Mouse (Mus musculus) megakaryocyte, embryonic 14.5 days (primary cell): ENCODE measurements around the gene Zmym5. TPM values are rescaled to one million over a fixed set of nuclear protein-coding genes. Genes with fewer than 3 reads are reported as not detected.
"Not testable (repeated sequence)": the region's sequence is repeated elsewhere in the genome, so short reads cannot be mapped to it uniquely, and the experiment has no call there.

Source experiments
- H3K27me3 ChIP-seq: replicated peaks from 2 replicates; pipeline ENCODE3; 2012; ENCODE audit warnings: inconsistent platforms
- H3K36me3 ChIP-seq: replicated peaks from 2 replicates; pipeline ENCODE3; 2012; ENCODE audit warnings: low read length, inconsistent platforms, mixed read lengths
- H3K4me1 ChIP-seq: 2 replicates; pipeline ENCODE4 v1.6.1; 2012; ENCODE audit warnings: inconsistent platforms
- H3K4me3 ChIP-seq: replicated peaks from 2 replicates; pipeline ENCODE3; 2012; ENCODE audit warnings: moderate library complexity, mild to moderate bottlenecking, inconsistent platforms
- H3K9me3 ChIP-seq: 2 replicates; pipeline ENCODE4 v1.6.1; 2012; ENCODE audit warnings: inconsistent platforms
- FLI1 ChIP-seq: IDR thresholded peaks from 2 replicates; pipeline ENCODE4 v1.6.1; 2012; ENCODE audit warnings: low read length, inconsistent platforms, mixed read lengths
- GATA1 ChIP-seq: IDR thresholded peaks from 3 replicates; pipeline ENCODE4 v1.6.1; 2012; ENCODE audit warnings: mixed read lengths, low read length, inconsistent platforms, borderline replicate concordance
- polyA plus RNA-seq: library from polyadenylated mRNA; stranded (reverse); fragments of >175 nt; gene quantifications from 2 replicates; pipeline ENCODE4 v1.2.3, GENCODE M21; 2012; ENCODE audit warnings: low replicate concordance; ENCODE audit not compliant: insufficient read depth

Gene Zmym5
- polyA plus RNA-seq: 0.67 and 1.5 TPM in 2 replicates

- not testable (repeated sequence) for H3K9me3 ChIP-seq, H3K27me3 ChIP-seq
- H3K4me1 ChIP-seq: peaks cover 33% of the 10 kb centered on the region
- H3K4me3 ChIP-seq: peak within 1 kb of the TSS; percentile 93
- H3K36me3 ChIP-seq: peaks cover 14% of the 10 kb centered on the region
Observed at GRCm38 (mm10) chr14:56811701-56812339, at the start of gene Zmym5. Gene Zmym5 (minus strand): TSS chr14:56811716.

DNA sequence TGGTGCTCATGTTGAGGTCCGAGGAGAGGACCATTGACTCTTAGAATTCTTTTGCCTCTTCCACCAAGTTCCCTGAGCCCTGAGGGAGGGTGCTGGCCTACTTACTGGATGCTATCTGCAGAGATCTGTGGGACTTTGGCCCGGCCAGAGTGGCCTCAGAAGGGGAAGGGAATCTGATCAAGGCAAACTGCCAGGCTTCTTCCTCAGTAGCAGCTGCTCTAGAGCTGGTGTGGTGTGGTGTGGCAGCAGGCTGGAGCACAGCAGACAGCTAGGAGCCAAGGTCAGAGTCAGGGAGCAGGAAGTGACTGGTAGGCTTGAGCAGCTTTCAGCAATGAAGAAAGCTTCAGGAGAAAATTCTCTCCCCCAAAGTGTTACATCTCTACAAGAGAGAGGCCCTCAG is 38.2 kb upstream of the Zmym5 start:
- peaks cover 2% of the 10 kb centered on the region for H3K27me3 ChIP-seq

DNA sequence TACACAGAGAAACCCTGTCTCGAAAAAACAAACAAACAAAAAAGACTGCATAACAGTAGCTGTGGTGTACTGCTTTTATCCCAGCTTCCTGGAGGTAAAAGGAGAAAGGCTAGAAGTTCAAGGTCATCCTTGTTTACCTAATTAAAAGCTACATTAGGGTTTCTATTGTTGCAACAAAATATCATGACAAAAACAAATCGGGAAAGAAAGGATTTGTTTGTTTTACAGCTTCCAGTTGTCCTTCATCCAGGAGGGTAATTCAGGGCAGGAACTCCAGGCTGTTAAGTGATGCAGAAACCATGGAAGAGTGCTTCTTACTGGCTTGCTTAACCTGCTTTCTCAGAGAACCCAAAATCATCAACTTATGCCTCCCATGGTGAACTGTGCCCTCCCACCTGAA is 36.8 kb upstream of the Zmym5 start:
- TF ChIP-seq FLI1 (no peak), GATA1 (no peak)
- Histone ChIP-seq H3K9me3 (peaks cover 21% of the 10 kb centered on the region), H3K27me3 (peaks cover 2% of the 10 kb centered on the region), H3K4me1 (peaks cover 11% of the 10 kb centered on the region), H3K36me3 (no peaks in the 10 kb centered on the region), H3K4me3 (no peak overlapping the region)

More for the DNA sequence above, 38.2 kb upstream of the Zmym5 start:
- Histone ChIP-seq H3K4me3 (no peak overlapping the region), H3K36me3 (no peaks in the 10 kb centered on the region), H3K4me1 (peaks cover 11% of the 10 kb centered on the region), H3K9me3 (peaks cover 35% of the 10 kb centered on the region)
- no peak for TF ChIP-seq FLI1
- TF ChIP-seq GATA1: no peak

DNA sequence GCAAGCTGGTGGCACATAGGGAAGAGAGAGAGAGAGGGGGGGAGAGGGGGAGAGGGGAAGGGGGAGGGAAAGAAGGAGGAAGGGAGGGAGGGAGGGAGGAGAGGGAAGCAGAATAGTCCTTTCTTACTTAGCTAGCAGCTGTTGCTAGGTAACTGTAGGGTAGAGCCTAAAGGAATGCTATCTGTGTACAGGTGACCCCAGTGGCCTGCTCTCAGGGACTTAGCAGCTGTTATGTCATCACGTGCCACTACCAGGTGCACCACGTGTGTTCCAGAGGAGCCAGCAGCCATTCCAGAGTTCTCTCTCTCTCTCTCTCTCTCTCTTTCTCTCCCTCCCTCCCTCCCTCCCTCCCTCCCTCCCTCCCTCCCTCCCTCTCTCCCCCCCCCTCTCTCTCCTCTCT is 33.0 kb upstream of the Zmym5 start:
- TF ChIP-seq FLI1 (no peak), GATA1 (no peak)
- no peaks in the 10 kb centered on the region for H3K36me3 ChIP-seq
- peaks cover 7% of the 10 kb centered on the region for H3K4me1 ChIP-seq
- H3K9me3 ChIP-seq: peaks cover 10% of the 10 kb centered on the region
- H3K4me3 ChIP-seq: no peak overlapping the region
- no peaks in the 10 kb centered on the region for H3K27me3 ChIP-seq

DNA sequence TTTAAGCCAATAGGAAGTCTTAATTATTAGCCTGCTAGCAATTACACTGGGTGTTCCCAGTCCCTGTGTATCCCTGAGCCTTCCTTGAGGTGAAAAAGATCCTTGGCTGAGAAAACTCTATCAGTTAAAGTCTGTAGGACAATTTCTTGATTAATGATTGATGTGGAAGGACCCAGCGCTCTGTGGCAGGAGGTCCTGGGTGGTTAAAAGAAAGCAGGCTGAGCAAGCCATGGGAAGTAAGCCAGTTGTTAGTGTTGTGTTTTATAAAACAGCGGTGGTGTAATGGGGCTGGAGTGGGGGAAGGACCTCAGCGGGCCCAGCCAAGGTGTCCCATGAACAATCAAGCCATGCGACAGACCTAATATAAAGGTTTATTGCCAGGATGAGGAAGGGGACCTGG is 32.5 kb upstream of the Zmym5 start:
- no peaks in the 10 kb centered on the region for H3K36me3 ChIP-seq
- H3K4me3 ChIP-seq: no peak overlapping the region
- no peak for TF ChIP-seq GATA1
- no peak for TF ChIP-seq FLI1
- H3K4me1 ChIP-seq: peaks cover 7% of the 10 kb centered on the region
- H3K27me3 ChIP-seq: no peaks in the 10 kb centered on the region
- peaks cover 10% of the 10 kb centered on the region for H3K9me3 ChIP-seq

GRCm38 (mm10) chr14:56834576-56834975 is 23.1 kb upstream of the Zmym5 start:
- peaks cover 39% of the 10 kb centered on the region for H3K9me3 ChIP-seq
- H3K4me3 ChIP-seq, H3K36me3 ChIP-seq, H3K4me1 ChIP-seq, H3K27me3 ChIP-seq: not testable (repeated sequence)

DNA sequence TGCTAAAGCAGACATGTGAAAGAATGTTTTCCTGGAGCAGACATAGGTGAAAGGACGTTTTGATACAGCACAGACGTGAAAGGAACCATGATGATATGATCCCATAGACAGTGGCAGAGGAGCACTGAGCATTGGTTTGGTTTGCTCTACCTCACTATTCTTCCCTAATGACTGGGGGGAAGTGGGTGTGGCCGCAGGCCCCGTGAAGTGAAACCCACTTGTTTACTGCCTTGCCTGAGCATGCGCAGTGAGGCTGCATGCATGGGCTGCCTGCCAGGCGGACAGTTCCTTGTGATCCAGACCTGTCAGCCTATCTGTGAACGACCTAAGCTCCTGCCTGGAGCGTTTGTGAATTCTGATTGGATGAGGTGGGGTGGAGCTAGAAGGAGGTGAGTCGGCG is 21.7 kb upstream of the Zmym5 start:
- H3K9me3 ChIP-seq: peaks cover 47% of the 10 kb centered on the region
- not testable (repeated sequence) for H3K27me3 ChIP-seq, H3K36me3 ChIP-seq, H3K4me1 ChIP-seq
- peak overlapping the region; percentile 59 for H3K4me3 ChIP-seq

GRCm38 (mm10) chr14:56832563-56833113 is 21.1 kb upstream of the Zmym5 start:
- no peak overlapping the region for H3K4me3 ChIP-seq
- no peak for TF ChIP-seq FLI1
- no peaks in the 10 kb centered on the region for H3K27me3 ChIP-seq
- no peaks in the 10 kb centered on the region for H3K4me1 ChIP-seq
- H3K9me3 ChIP-seq: peaks cover 47% of the 10 kb centered on the region
- no peaks in the 10 kb centered on the region for H3K36me3 ChIP-seq

- Histone ChIP-seq H3K36me3 (no peaks in the 10 kb centered on the region), H3K27me3 (no peaks in the 10 kb centered on the region), H3K9me3 (peaks cover 47% of the 10 kb centered on the region), H3K4me1 (no peaks in the 10 kb centered on the region), H3K4me3 (no peak overlapping the region)
- no peak for TF ChIP-seq FLI1
- no peak for TF ChIP-seq GATA1
Observed at GRCm38 (mm10) chr14:56832147-56832546, 20.6 kb upstream of the Zmym5 start.

DNA sequence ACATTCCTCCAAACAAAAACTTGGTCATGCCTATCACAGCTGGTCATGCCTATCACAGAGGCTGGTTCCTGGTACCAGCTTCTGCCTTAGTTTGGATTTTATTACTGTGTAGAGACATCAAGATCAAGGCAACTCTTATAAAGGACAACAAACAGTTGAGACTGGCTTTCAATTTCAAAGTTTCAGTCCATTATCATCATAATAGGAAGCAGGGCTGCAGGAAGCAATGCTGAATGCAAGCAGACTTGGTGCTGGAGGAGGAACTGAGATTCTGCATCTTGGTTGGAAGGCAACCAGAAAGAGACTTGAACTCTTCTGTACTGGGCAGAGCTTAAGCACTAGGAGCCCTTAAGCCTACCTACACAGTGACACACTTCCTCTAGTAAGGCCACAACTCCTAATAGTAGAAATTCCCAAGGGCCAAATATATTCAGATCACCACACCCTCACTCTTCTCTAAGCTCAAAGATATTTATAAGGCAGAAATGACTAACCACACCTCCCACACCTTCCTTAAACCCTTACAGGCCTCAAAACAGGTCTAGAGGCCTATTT is 19.1 kb upstream of the Zmym5 start:
- H3K27me3 ChIP-seq: no peaks in the 10 kb centered on the region
- H3K4me1 ChIP-seq: no peaks in the 10 kb centered on the region
- TF ChIP-seq GATA1 (no peak), FLI1 (no peak)
- peaks cover 47% of the 10 kb centered on the region for H3K9me3 ChIP-seq
- H3K36me3 ChIP-seq: no peaks in the 10 kb centered on the region
- no peak overlapping the region for H3K4me3 ChIP-seq

GRCm38 (mm10) chr14:56824562-56824961 is 13.0 kb upstream of the Zmym5 start:
- Histone ChIP-seq H3K9me3 (peaks cover 8% of the 10 kb centered on the region), H3K4me3 (no peak overlapping the region), H3K4me1 (no peaks in the 10 kb centered on the region), H3K36me3 (no peaks in the 10 kb centered on the region), H3K27me3 (no peaks in the 10 kb centered on the region)
- TF ChIP-seq FLI1 (no peak), GATA1 (no peak)
